In the genomic region with DNA sequence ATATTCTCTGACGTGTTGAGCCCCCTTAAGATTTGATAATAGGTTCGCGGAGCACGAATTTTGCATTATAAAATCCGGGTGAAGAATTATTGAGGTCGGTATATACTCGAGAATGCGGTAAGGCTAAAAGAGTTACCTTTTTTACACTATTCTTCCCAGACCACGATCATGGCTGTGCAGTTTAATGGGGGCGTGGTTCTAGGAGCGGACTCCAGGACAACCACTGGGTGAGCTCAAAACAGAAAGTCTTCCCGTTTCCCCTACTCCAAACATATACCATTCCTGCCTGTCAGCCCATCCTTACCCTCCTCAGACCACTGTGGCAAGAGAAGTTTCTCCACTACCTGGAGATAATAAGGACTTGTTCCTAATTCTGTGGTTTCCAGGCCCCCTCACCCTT, we compare ENCODE assay signal across 8 mouse cellular contexts. TPM values are rescaled to one million over a fixed set of nuclear protein-coding genes. Genes with fewer than 3 reads are reported as not detected.
DNase-seq lines count a peak whose midpoint lies in the region; ATAC-seq and TF ChIP-seq lines count a peak whose summit lies in the region.

No protein-coding gene starts in this region.

- no peaks in the 10 kb centered on the region for H3K27me3 ChIP-seq in kidney, adult 2 months (replicated peaks; ENCODE audit: control insufficient read depth, insufficient read depth, low read length)
- peaks cover 2% of the 10 kb centered on the region; the same call in 1 of the 2 replicates for H3K27me3 ChIP-seq in hindbrain, embryonic 10.5 days (ENCODE audit: insufficient read depth, poor library complexity, severe bottlenecking)
- no peaks in the 10 kb centered on the region; the same call in 1 of the 2 replicates for H3K27me3 ChIP-seq in midbrain, embryonic 11.5 days (ENCODE audit: control insufficient read depth, insufficient read depth, low read length)

- ATAC-seq in midbrain, embryonic 11.5 days (ENCODE audit: low FRiP score) = peak; percentile 25; the same call in 1 of the 2 replicates

- H3K4me2 ChIP-seq in midbrain, embryonic 11.5 days = peak overlapping the region; percentile 85

- H3K4me3 ChIP-seq in kidney, adult 2 months (ENCODE audit: insufficient read depth, low read depth, low read length) = peak overlapping the region; percentile 73
- peak overlapping the region; percentile 71 for H3K4me3 ChIP-seq in hindbrain, embryonic 10.5 days
- H3K4me3 ChIP-seq in midbrain, embryonic 11.5 days (ENCODE audit: low read depth, low read length) = peak overlapping the region; percentile 81

- 2% methylated on average over 12 of the region's 12 CpGs for WGBS in kidney, adult 2 months
- 2% methylated on average over 12 of the region's 12 CpGs for WGBS in hindbrain, embryonic 10.5 days
- WGBS in midbrain, embryonic 11.5 days = 3% methylated on average over 12 of the region's 12 CpGs

- H3K9ac ChIP-seq in midbrain, embryonic 11.5 days (ENCODE audit: low read length) = peak overlapping the region; percentile 79

- H3K27ac ChIP-seq in kidney, adult 2 months (ENCODE audit: insufficient read depth, low read depth, low read length) = no peak overlapping the region
- H3K27ac ChIP-seq in hindbrain, embryonic 10.5 days = peak overlapping the region; percentile 92
- no peak overlapping the region for H3K27ac ChIP-seq in midbrain, embryonic 11.5 days (ENCODE audit: low read depth, low read length)

- no peaks in the 10 kb centered on the region for H3K9me3 ChIP-seq in hindbrain, embryonic 10.5 days
- H3K9me3 ChIP-seq in midbrain, embryonic 11.5 days (ENCODE audit: control insufficient read depth, low read length) = no peaks in the 10 kb centered on the region

- no peak for TF ChIP-seq POLR2A in kidney, adult 2 months (IDR thresholded peaks at IDR 0.05; ENCODE audit: low read depth, low read length)

- TF ChIP-seq CTCF in kidney, adult 2 months (conservative IDR thresholded peaks at IDR 0.05; ENCODE audit: insufficient read depth, insufficient read length, low read depth, low read length) = no peak

- H3K4me1 ChIP-seq in kidney, adult 2 months (ENCODE audit: control insufficient read depth, insufficient read depth, low read length) = peaks cover 6% of the 10 kb centered on the region; the same call in 1 of the 2 replicates
- H3K4me1 ChIP-seq in hindbrain, embryonic 10.5 days (replicated peaks) = peaks cover 13% of the 10 kb centered on the region
- peaks cover 6% of the 10 kb centered on the region for H3K4me1 ChIP-seq in midbrain, embryonic 11.5 days (ENCODE audit: control insufficient read depth, insufficient read depth, low read length)

- no peak for DNase-seq in kidney, adult 2 months
- DNase-seq in kidney, postnatal 14 days = no peak
- DNase-seq in NIH3T3 (ENCODE audit: low read depth) = peak; percentile 49
- no peak for DNase-seq in hindbrain, embryonic 10.5 days (ENCODE audit: low spot score)
- DNase-seq in midbrain, embryonic 11.5 days (ENCODE audit: low spot score, missing footprints) = no peak
- no peak for DNase-seq in cerebellum, postnatal 14 days
- DNase-seq in spleen, postnatal 36 days (ENCODE audit: low spot score in 2 of 2) = no peak
- no peak for DNase-seq in frontal cortex, postnatal 36 days (ENCODE audit: low spot score in 2 of 2)

- H3K36me3 ChIP-seq in kidney, adult 2 months (ENCODE audit: control insufficient read depth, insufficient read depth, low read length) = no peaks in the 10 kb centered on the region
- H3K36me3 ChIP-seq in hindbrain, embryonic 10.5 days = peaks cover 37% of the 10 kb centered on the region
- peaks cover 16% of the 10 kb centered on the region for H3K36me3 ChIP-seq in midbrain, embryonic 11.5 days (ENCODE audit: control insufficient read depth, insufficient read depth, low read length)

RNA-seq across cellular contexts. Expression of gene Psmb6, which starts 0.6 kb away (rescaled TPM):
- 335 and 398 TPM in 2 replicates for polyA plus RNA-seq in kidney, adult 2 months (2012; rRNA removed)
- polyA plus RNA-seq in hindbrain, embryonic 10.5 days (2016; fragmentation: Nextera tagmentation; extraction: Ambion mirVana) = 1,108 and 1,160 TPM in 2 replicates
- polyA plus RNA-seq in midbrain, embryonic 11.5 days (2014; fragmentation: Nextera tagmentation; extraction: Ambion mirVana) = 826 and 909 TPM in 2 replicates

RNA-seq across cellular contexts. Expression of gene Gltpd2, which starts 6.7 kb away (rescaled TPM):
- polyA plus RNA-seq in kidney, adult 2 months (2012; rRNA removed) = 2.8 and 3.3 TPM in 2 replicates
- polyA plus RNA-seq in hindbrain, embryonic 10.5 days (2016; fragmentation: Nextera tagmentation; extraction: Ambion mirVana) = 0.35 and 0.47 TPM in 2 replicates
- polyA plus RNA-seq in midbrain, embryonic 11.5 days (2014; fragmentation: Nextera tagmentation; extraction: Ambion mirVana) = 0.18 and 0.22 TPM in 2 replicates

RNA-seq across cellular contexts. Expression of gene Gm40193, which starts 7.0 kb away (rescaled TPM):
- not detected in 2 replicates for polyA plus RNA-seq in kidney, adult 2 months (2012; rRNA removed)
- not detected in 2 replicates for polyA plus RNA-seq in hindbrain, embryonic 10.5 days (2016; fragmentation: Nextera tagmentation; extraction: Ambion mirVana)
- polyA plus RNA-seq in midbrain, embryonic 11.5 days (2014; fragmentation: Nextera tagmentation; extraction: Ambion mirVana) = not detected in 2 replicates

RNA-seq across cellular contexts. Expression of gene Vmo1, which starts 11.3 kb away (rescaled TPM):
- polyA plus RNA-seq in kidney, adult 2 months (2012; rRNA removed) = 0.15 TPM in 1 of 2 replicates, not detected in the other
- 0.34 TPM in 1 of 2 replicates, not detected in the other for polyA plus RNA-seq in hindbrain, embryonic 10.5 days (2016; fragmentation: Nextera tagmentation; extraction: Ambion mirVana)
- polyA plus RNA-seq in midbrain, embryonic 11.5 days (2014; fragmentation: Nextera tagmentation; extraction: Ambion mirVana) = 0.42 TPM in 1 of 2 replicates, not detected in the other

RNA-seq across cellular contexts. Expression of gene Pld2, which starts 14.1 kb away (rescaled TPM):
- polyA plus RNA-seq in kidney, adult 2 months (2012; rRNA removed) = 16.6 and 18.0 TPM in 2 replicates
- 3.8 and 4.1 TPM in 2 replicates for polyA plus RNA-seq in hindbrain, embryonic 10.5 days (2016; fragmentation: Nextera tagmentation; extraction: Ambion mirVana)
- polyA plus RNA-seq in midbrain, embryonic 11.5 days (2014; fragmentation: Nextera tagmentation; extraction: Ambion mirVana) = 3.5 and 4.0 TPM in 2 replicates
